Mouse (Mus musculus): Measurements from ENCODE around the gene Tfip11. TPM values are rescaled to one million over a fixed set of nuclear protein-coding genes. Genes with fewer than 3 reads are reported as not detected.

Tfip11 gene
- total and polyA plus RNA-seq, 3 experiments = 8.8 to 28.6 (median 23.8) TPM

DNA sequence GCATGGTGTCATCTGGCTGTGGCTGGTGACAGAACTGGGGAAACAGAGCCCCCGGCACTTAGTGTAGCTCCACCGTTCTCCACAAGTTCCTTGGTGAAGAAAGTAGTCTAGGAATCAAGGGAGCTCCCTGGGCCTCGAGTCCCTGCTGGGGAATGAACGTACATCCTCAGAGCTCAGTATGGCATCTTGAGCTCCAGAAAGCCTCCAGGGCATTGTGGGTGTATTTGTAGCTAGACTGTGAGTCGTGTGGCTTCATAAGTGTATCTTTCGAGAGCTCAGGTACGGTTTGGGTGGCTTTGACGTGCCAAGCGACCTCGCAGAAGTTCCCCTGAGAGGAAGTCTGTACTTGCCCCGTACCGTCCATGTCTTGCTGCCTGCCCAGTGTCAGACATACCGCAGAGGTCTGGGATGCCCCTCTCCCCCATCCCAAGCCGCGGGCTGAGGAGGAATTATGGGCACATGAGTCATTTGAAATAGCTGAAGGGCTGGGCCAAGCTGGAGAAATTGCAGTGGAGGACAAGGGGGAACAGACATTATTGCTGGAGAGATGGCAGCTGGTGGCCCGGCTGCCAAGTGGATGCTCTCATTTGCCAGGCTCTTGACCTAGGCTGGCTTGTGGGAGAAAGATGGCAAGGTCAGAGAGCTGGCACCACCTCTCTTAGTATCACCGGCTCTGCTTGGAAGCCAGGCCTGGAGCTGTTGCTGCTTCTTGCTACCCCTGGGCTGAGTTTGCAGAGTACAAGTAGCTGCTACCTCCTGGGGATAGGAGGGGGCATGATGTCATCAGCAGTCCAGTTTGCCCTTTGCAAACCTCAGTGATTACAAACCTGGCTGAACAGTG lies 46.8 kb upstream of the Tfip11 start:
- dilution Hi-C loops (cut with MboI; ENCODE audit: extremely low pct_ligation_motif_present, extremely low pct_unique_long_range_greater_than_20kb, low sequenced_read_pairs) = no loop called here
- H3K4me1 ChIP-seq (ENCODE audit: control insufficient read depth in 1 of 2, insufficient read depth in 2 of 2) = peaks cover 33 to 67% of the 10 kb centered on the region in 2 experiments
- TF ChIP-seq MEF2A (IDR thresholded peaks at IDR 0.05; ENCODE audit: borderline replicate concordance, low read depth, low read length) (no peak), ZKSCAN1 (IDR thresholded peaks at IDR 0.05; ENCODE audit: borderline replicate concordance, low read depth, low read length) (no peak), TCF12 (IDR thresholded peaks at IDR 0.05; ENCODE audit: low read depth, low read length) (no peak), HCFC1 (IDR thresholded peaks at IDR 0.05; ENCODE audit: low read depth, low read length) (no peak), NELFE (IDR thresholded peaks at IDR 0.05; ENCODE audit: low read depth, low read length) (no peak), E2F4 (IDR thresholded peaks at IDR 0.05; ENCODE audit: insufficient replicate concordance, low read depth, low read length) (no peak), EP300 (IDR thresholded peaks at IDR 0.05; ENCODE audit: low read length) (no peak), KAT2A (IDR thresholded peaks at IDR 0.05; ENCODE audit: insufficient replicate concordance, low read length) (no peak), IRF4 (IDR thresholded peaks at IDR 0.05; ENCODE audit: low read depth, low read length) (no peak)
- H3K79me2 ChIP-seq (replicated peaks; ENCODE audit: control insufficient read depth, extremely low read depth, insufficient read depth, poor library complexity, severe bottlenecking) = 0 out of 2 replicates have a peak, but pooled peaks cover 6% of the 10 kb centered on the region
- H3K4me2 ChIP-seq (ENCODE audit: insufficient read depth, low read depth, poor library complexity, severe bottlenecking) = no peak overlapping the region
- H3K9me3 ChIP-seq (replicated peaks; ENCODE audit: low read length) = no peaks in the 10 kb centered on the region
- in situ Hi-C loops (cut with MboI; ENCODE audit: low pct_ligation_motif_present, low pct_unique_long_range_greater_than_20kb, low sequenced_read_pairs) = loop anchor here (10.0 kb wide), 1 partner anchor 45 kb away; the partner anchor contains the start of gene Tfip11
- H3K27ac ChIP-seq (ENCODE audit: insufficient read depth, low read depth) = no peak overlapping the region
- H3K9ac ChIP-seq (ENCODE audit: insufficient read depth, low read depth) = no peak overlapping the region
- H3K27me3 ChIP-seq (replicated peaks) = peaks cover 8% of the 10 kb centered on the region
- peaks cover 0 to 9% of the 10 kb centered on the region in 2 experiments for H3K36me3 ChIP-seq (replicated peaks in 1 of 2; ENCODE audit: control insufficient read depth in 1 of 2, insufficient read depth in 1 of 2, low read length in 1 of 2)
- DNase-seq (ENCODE audit: extremely low read depth) = no peak
- no peak overlapping the region for H3K4me3 ChIP-seq (replicated peaks in 1 of 3; ENCODE audit: low read depth in 2 of 3, low read length in 2 of 3, poor library complexity in 1 of 3)

DNA sequence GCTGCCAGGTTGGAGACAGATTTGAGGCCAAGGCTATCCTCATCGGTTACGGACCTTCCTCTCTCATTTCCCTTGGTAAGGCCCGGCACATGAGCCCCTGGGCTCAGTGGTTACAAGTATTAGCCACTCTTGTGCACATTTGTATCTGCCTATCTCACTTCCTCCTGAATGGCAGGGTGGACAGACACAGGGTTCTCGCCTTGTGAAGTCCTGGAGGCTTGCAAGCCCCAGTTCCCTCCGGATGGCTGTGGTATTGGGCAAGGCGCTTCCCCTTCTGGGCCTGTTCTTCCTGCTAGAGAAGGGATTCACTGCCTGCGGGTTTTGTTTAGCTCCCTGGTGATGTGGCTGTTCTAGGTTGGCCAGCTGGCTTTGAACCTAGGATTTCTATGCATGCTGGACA lies 46.0 kb upstream of the Tfip11 start:
- Histone ChIP-seq H3K9ac (ENCODE audit: insufficient read depth, low read depth) (no peak overlapping the region), H3K4me1 (ENCODE audit: control insufficient read depth in 1 of 2, insufficient read depth in 2 of 2) (peaks cover 27 to 66% of the 10 kb centered on the region in 2 experiments), H3K4me2 (ENCODE audit: insufficient read depth, low read depth, poor library complexity, severe bottlenecking) (no peak overlapping the region), H3K27me3 (replicated peaks) (peaks cover 2% of the 10 kb centered on the region), H3K27ac (ENCODE audit: insufficient read depth, low read depth) (no peak overlapping the region), H3K4me3 (replicated peaks in 1 of 3; ENCODE audit: low read depth in 2 of 3, low read length in 2 of 3, poor library complexity in 1 of 3) (no peak overlapping the region), H3K9me3 (replicated peaks; ENCODE audit: low read length) (no peaks in the 10 kb centered on the region), H3K36me3 (replicated peaks in 1 of 2; ENCODE audit: control insufficient read depth in 1 of 2, insufficient read depth in 1 of 2, low read length in 1 of 2) (peaks cover 0 to 15% of the 10 kb centered on the region in 2 experiments), H3K79me2 (replicated peaks; ENCODE audit: control insufficient read depth, extremely low read depth, insufficient read depth, poor library complexity, severe bottlenecking) (0 out of 2 replicates have a peak, but pooled peaks cover 6% of the 10 kb centered on the region)
- no peak for TF ChIP-seq KAT2A (IDR thresholded peaks at IDR 0.05; ENCODE audit: insufficient replicate concordance, low read length)
- TF ChIP-seq ETS1 (conservative IDR thresholded peaks at IDR 0.05; ENCODE audit: low read depth, low read length) = no peak
- no peak for TF ChIP-seq CHD2 (IDR thresholded peaks at IDR 0.05; ENCODE audit: low read length)
- no peak for TF ChIP-seq IRF4 (IDR thresholded peaks at IDR 0.05; ENCODE audit: low read depth, low read length)
- no peak for TF ChIP-seq RCOR1 (conservative IDR thresholded peaks at IDR 0.05; ENCODE audit: low read depth, low read length)
- TF ChIP-seq BHLHE40 (IDR thresholded peaks at IDR 0.05; ENCODE audit: low read depth, low read length) = peak; percentile 42; the same call in 1 of the 2 replicates
- TF ChIP-seq POLR2A (IDR thresholded peaks at IDR 0.05; ENCODE audit: low read depth, low read length) = no peak
- no peak for TF ChIP-seq NRF1 (IDR thresholded peaks at IDR 0.05; ENCODE audit: low read depth, low read length)
- dilution Hi-C loops (cut with MboI; ENCODE audit: extremely low pct_ligation_motif_present, extremely low pct_unique_long_range_greater_than_20kb, low sequenced_read_pairs) (no loop called here), in situ Hi-C loops (cut with MboI; ENCODE audit: low pct_ligation_motif_present, low pct_unique_long_range_greater_than_20kb, low sequenced_read_pairs) (no loop called here)
- DNase-seq (ENCODE audit: extremely low read depth) = no peak

Measured in CH12.LX (cell line).